Mouse (Mus musculus): ENCODE data around the gene Pcnt. TPM values are rescaled to one million over a fixed set of nuclear protein-coding genes. Genes with fewer than 3 reads are reported as not detected.

The Pcnt gene
- 8.7 and 11.8 TPM in 2 replicates for polyA plus RNA-seq (2015; fragmentation: Nextera tagmentation; extraction: Ambion mirVana)

GRCm38 (mm10) chr10:76442178-76443088 lies at the start of gene Pcnt:
TSS of gene Pcnt (minus strand) at chr10:76442786.
- under 1% methylated on average over 78 of the region's 78 CpGs for WGBS
- H3K36me3 ChIP-seq (ENCODE audit: control insufficient read depth, insufficient read depth), result peaks cover 8% of the 10 kb centered on the region; the same call in 1 of the 2 replicates
- H3K27ac ChIP-seq (ENCODE audit: low read length), result peak within 1 kb of the TSS; percentile 96
- peak within 1 kb of the TSS; percentile 92 for H3K4me2 ChIP-seq (ENCODE audit: low read length)
- H3K9me3 ChIP-seq (ENCODE audit: control insufficient read depth, low read length), result no peaks in the 10 kb centered on the region
- ATAC-seq, result peak; percentile 99
- H3K4me1 ChIP-seq (replicated peaks; ENCODE audit: control insufficient read depth, insufficient read depth, low read length), result peaks cover 15% of the 10 kb centered on the region
- peak within 1 kb of the TSS; percentile 100 for H3K4me3 ChIP-seq (replicated peaks; ENCODE audit: low read length)
- peak within 1 kb of the TSS; percentile 77 for H3K9ac ChIP-seq (replicated peaks; ENCODE audit: low read depth, low read length)
- H3K27me3 ChIP-seq (replicated peaks; ENCODE audit: control insufficient read depth, insufficient read depth, low read length), result no peaks in the 10 kb centered on the region

GRCm38 (mm10) chr10:76489205-76489604 lies 46.6 kb upstream of the Pcnt start:
- Histone ChIP-seq H3K9me3 (ENCODE audit: control insufficient read depth, low read length) (no peaks in the 10 kb centered on the region), H3K4me3 (replicated peaks; ENCODE audit: low read length) (no peak overlapping the region), H3K9ac (replicated peaks; ENCODE audit: low read depth, low read length) (no peak overlapping the region), H3K4me2 (ENCODE audit: low read length) (no peak overlapping the region), H3K4me1 (replicated peaks; ENCODE audit: control insufficient read depth, insufficient read depth, low read length) (no peaks in the 10 kb centered on the region), H3K27me3 (replicated peaks; ENCODE audit: control insufficient read depth, insufficient read depth, low read length) (no peaks in the 10 kb centered on the region), H3K27ac (ENCODE audit: low read length) (no peak overlapping the region), H3K36me3 (ENCODE audit: control insufficient read depth, insufficient read depth) (peaks cover 62% of the 10 kb centered on the region)
- ATAC-seq, result no peak
- 97% methylated on average over 15 of the region's 15 CpGs for WGBS

GRCm38 (mm10) chr10:76488265-76488664 lies 45.7 kb upstream of the Pcnt start:
- Histone ChIP-seq H3K4me1 (replicated peaks; ENCODE audit: control insufficient read depth, insufficient read depth, low read length) (no peaks in the 10 kb centered on the region), H3K9ac (replicated peaks; ENCODE audit: low read depth, low read length) (no peak overlapping the region), H3K36me3 (ENCODE audit: control insufficient read depth, insufficient read depth) (peaks cover 59% of the 10 kb centered on the region), H3K9me3 (ENCODE audit: control insufficient read depth, low read length) (no peaks in the 10 kb centered on the region), H3K27me3 (replicated peaks; ENCODE audit: control insufficient read depth, insufficient read depth, low read length) (no peaks in the 10 kb centered on the region), H3K4me3 (replicated peaks; ENCODE audit: low read length) (no peak overlapping the region), H3K27ac (ENCODE audit: low read length) (no peak overlapping the region), H3K4me2 (ENCODE audit: low read length) (no peak overlapping the region)
- WGBS, result 96% methylated on average over 8 of the region's 8 CpGs
- ATAC-seq, result no peak

- Histone ChIP-seq H3K9ac (replicated peaks; ENCODE audit: low read depth, low read length) (no peak overlapping the region), H3K4me2 (ENCODE audit: low read length) (no peak overlapping the region), H3K36me3 (ENCODE audit: control insufficient read depth, insufficient read depth) (peaks cover 61% of the 10 kb centered on the region), H3K4me3 (replicated peaks; ENCODE audit: low read length) (no peak overlapping the region), H3K4me1 (replicated peaks; ENCODE audit: control insufficient read depth, insufficient read depth, low read length) (no peaks in the 10 kb centered on the region), H3K27me3 (replicated peaks; ENCODE audit: control insufficient read depth, insufficient read depth, low read length) (no peaks in the 10 kb centered on the region), H3K9me3 (ENCODE audit: control insufficient read depth, low read length) (no peaks in the 10 kb centered on the region), H3K27ac (ENCODE audit: low read length) (no peak overlapping the region)
- no peak for ATAC-seq
- 94% methylated on average over 2 of the region's 2 CpGs for WGBS
These were observed 43.7 kb upstream of the Pcnt start for GRCm38 (mm10) chr10:76486302-76486701.

GRCm38 (mm10) chr10:76481480-76481879 lies 38.9 kb upstream of the Pcnt start:
- 91% methylated on average over 6 of the region's 6 CpGs for WGBS
- H3K4me3 ChIP-seq (replicated peaks; ENCODE audit: low read length), result no peak overlapping the region
- peaks cover 49% of the 10 kb centered on the region for H3K36me3 ChIP-seq (ENCODE audit: control insufficient read depth, insufficient read depth)
- H3K4me1 ChIP-seq (replicated peaks; ENCODE audit: control insufficient read depth, insufficient read depth, low read length), result no peaks in the 10 kb centered on the region
- no peak for ATAC-seq
- no peaks in the 10 kb centered on the region for H3K27me3 ChIP-seq (replicated peaks; ENCODE audit: control insufficient read depth, insufficient read depth, low read length)
- H3K27ac ChIP-seq (ENCODE audit: low read length), result no peak overlapping the region
- H3K9ac ChIP-seq (replicated peaks; ENCODE audit: low read depth, low read length), result no peak overlapping the region
- no peaks in the 10 kb centered on the region for H3K9me3 ChIP-seq (ENCODE audit: control insufficient read depth, low read length)
- H3K4me2 ChIP-seq (ENCODE audit: low read length), result no peak overlapping the region

- Histone ChIP-seq H3K27ac (ENCODE audit: low read length) (no peak overlapping the region), H3K27me3 (replicated peaks; ENCODE audit: control insufficient read depth, insufficient read depth, low read length) (no peaks in the 10 kb centered on the region), H3K9me3 (ENCODE audit: control insufficient read depth, low read length) (no peaks in the 10 kb centered on the region), H3K4me2 (ENCODE audit: low read length) (no peak overlapping the region), H3K4me3 (replicated peaks; ENCODE audit: low read length) (no peak overlapping the region), H3K4me1 (replicated peaks; ENCODE audit: control insufficient read depth, insufficient read depth, low read length) (no peaks in the 10 kb centered on the region), H3K36me3 (ENCODE audit: control insufficient read depth, insufficient read depth) (peaks cover 44% of the 10 kb centered on the region), H3K9ac (replicated peaks; ENCODE audit: low read depth, low read length) (no peak overlapping the region)
- no peak for ATAC-seq
- 92% methylated on average over 13 of the region's 13 CpGs for WGBS
These were observed 38.3 kb upstream of the Pcnt start for GRCm38 (mm10) chr10:76480851-76481250.

GRCm38 (mm10) chr10:76473759-76474158 lies 31.2 kb upstream of the Pcnt start:
- Histone ChIP-seq H3K4me2 (ENCODE audit: low read length) (no peak overlapping the region), H3K36me3 (ENCODE audit: control insufficient read depth, insufficient read depth) (peaks cover 18% of the 10 kb centered on the region), H3K9me3 (ENCODE audit: control insufficient read depth, low read length) (no peaks in the 10 kb centered on the region), H3K4me1 (replicated peaks; ENCODE audit: control insufficient read depth, insufficient read depth, low read length) (peaks cover 28% of the 10 kb centered on the region), H3K27me3 (replicated peaks; ENCODE audit: control insufficient read depth, insufficient read depth, low read length) (no peaks in the 10 kb centered on the region), H3K9ac (replicated peaks; ENCODE audit: low read depth, low read length) (no peak overlapping the region), H3K27ac (ENCODE audit: low read length) (no peak overlapping the region), H3K4me3 (replicated peaks; ENCODE audit: low read length) (no peak overlapping the region)
- ATAC-seq, result no peak
- WGBS, result 90% methylated on average over 5 of the region's 5 CpGs

GRCm38 (mm10) chr10:76468203-76469162 lies 25.9 kb upstream of the Pcnt start, which contains the start of the genes Mcm3ap and Ybey:
TSS of gene Mcm3ap (plus strand) at chr10:76468927.
TSS of gene Ybey (minus strand) at chr10:76469114.
- Histone ChIP-seq H3K4me2 (ENCODE audit: low read length) (peak within 1 kb of the TSS; percentile 63), H3K9ac (replicated peaks; ENCODE audit: low read depth, low read length) (peak within 1 kb of the TSS; percentile 88), H3K4me3 (replicated peaks; ENCODE audit: low read length) (peak within 1 kb of the TSS; percentile 80), H3K4me1 (replicated peaks; ENCODE audit: control insufficient read depth, insufficient read depth, low read length) (peaks cover 23% of the 10 kb centered on the region), H3K27ac (ENCODE audit: low read length) (peak within 1 kb of the TSS; percentile 85), H3K9me3 (ENCODE audit: control insufficient read depth, low read length) (no peaks in the 10 kb centered on the region), H3K27me3 (replicated peaks; ENCODE audit: control insufficient read depth, insufficient read depth, low read length) (no peaks in the 10 kb centered on the region), H3K36me3 (ENCODE audit: control insufficient read depth, insufficient read depth) (peaks cover 10% of the 10 kb centered on the region)
- 1% methylated on average over 55 of the region's 55 CpGs for WGBS
- peak; percentile 99 for ATAC-seq

- no peak overlapping the region for H3K27ac ChIP-seq (ENCODE audit: low read length)
- H3K36me3 ChIP-seq (ENCODE audit: control insufficient read depth, insufficient read depth), result no peaks in the 10 kb centered on the region
- H3K4me3 ChIP-seq (replicated peaks; ENCODE audit: low read length), result no peak overlapping the region
- H3K4me2 ChIP-seq (ENCODE audit: low read length), result no peak overlapping the region
- no peaks in the 10 kb centered on the region for H3K4me1 ChIP-seq (replicated peaks; ENCODE audit: control insufficient read depth, insufficient read depth, low read length)
- no peak for ATAC-seq
- H3K9me3 ChIP-seq (ENCODE audit: control insufficient read depth, low read length), result no peaks in the 10 kb centered on the region
- 89% methylated on average over 6 of the region's 6 CpGs for WGBS
- H3K9ac ChIP-seq (replicated peaks; ENCODE audit: low read depth, low read length), result no peak overlapping the region
- H3K27me3 ChIP-seq (replicated peaks; ENCODE audit: control insufficient read depth, insufficient read depth, low read length), result no peaks in the 10 kb centered on the region
These were observed 20.1 kb upstream of the Pcnt start for GRCm38 (mm10) chr10:76462721-76463120.
